Mouse (Mus musculus): ENCODE data around the gene Pde4c.
A peak's percentile ranks its signal among the peaks of the same experiment; 100 is the strongest.

Gene Pde4c

GRCm38 (mm10) chr8:70725792-70726447, 2.4 kb downstream of the Pde4c start:
- peak; percentile 83 for DNase-seq

- DNase-seq, result no peak
Observed at GRCm38 (mm10) chr8:70726721-70727120, 3.2 kb downstream of the Pde4c start.

DNA sequence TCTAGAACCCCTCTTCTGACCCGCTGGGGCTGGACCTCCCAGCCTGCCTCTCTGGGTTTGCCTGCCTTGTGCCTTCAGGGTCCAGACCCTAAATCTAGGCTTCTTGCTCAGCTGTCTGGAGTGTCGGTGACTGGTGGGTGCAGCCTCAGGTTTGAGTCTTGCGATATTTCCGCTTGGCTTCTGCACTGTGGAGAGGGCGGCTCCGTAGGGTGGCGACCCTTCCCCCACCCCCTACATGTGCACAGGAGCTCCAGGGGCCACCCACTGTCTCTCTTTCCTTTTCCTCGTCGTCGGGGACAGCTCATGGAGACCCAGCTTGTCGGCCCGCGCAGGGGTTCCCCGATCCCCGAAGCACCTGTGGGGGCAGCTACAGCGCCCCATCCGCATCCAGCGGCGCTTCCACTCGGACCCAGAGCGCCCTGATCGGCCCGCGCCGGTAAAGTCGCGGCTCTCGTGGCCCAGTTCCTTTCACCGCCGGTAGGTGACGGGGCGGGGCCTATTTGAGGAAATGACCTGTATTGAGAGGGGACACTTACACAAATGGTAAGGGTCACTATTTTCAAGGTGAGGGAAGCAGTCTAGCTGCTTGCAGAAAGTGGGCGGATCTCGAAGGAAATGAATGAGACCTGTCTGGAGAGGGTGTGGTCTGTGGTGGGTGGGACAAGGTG, 6.4 kb downstream of the Pde4c start:
- no peak for DNase-seq

GRCm38 (mm10) chr8:70730956-70731355, 7.4 kb downstream of the Pde4c start:
- DNase-seq, result no peak

GRCm38 (mm10) chr8:70737705-70738104, 14.2 kb downstream of the Pde4c start:
- no peak for DNase-seq

- DNase-seq, result no peak
Observed at GRCm38 (mm10) chr8:70738211-70738610, 14.7 kb downstream of the Pde4c start.

DNA sequence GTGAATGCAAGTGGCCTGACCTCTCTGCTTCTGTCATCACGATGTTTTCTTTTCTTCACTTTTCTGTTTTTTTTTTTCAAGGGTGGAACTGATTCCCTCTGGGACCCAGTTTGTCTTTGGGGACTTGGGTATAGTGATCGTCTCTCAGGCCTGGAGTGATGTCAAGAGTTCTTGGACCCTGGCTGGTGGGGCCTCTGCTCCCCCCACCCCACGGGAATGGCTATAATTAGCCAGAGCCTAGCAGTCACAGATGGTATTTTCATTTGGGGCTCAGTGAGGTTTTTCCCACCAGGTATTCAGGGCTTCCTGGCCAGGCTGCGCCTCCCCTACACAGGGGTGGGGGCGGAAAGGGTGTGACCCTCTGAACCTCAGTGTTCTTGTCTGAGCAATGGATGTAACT, 18.1 kb downstream of the Pde4c start:
- peak; percentile 4 for DNase-seq

GRCm38 (mm10) chr8:70742176-70742575, 18.7 kb downstream of the Pde4c start:
- DNase-seq, result peak; percentile 20

DNA sequence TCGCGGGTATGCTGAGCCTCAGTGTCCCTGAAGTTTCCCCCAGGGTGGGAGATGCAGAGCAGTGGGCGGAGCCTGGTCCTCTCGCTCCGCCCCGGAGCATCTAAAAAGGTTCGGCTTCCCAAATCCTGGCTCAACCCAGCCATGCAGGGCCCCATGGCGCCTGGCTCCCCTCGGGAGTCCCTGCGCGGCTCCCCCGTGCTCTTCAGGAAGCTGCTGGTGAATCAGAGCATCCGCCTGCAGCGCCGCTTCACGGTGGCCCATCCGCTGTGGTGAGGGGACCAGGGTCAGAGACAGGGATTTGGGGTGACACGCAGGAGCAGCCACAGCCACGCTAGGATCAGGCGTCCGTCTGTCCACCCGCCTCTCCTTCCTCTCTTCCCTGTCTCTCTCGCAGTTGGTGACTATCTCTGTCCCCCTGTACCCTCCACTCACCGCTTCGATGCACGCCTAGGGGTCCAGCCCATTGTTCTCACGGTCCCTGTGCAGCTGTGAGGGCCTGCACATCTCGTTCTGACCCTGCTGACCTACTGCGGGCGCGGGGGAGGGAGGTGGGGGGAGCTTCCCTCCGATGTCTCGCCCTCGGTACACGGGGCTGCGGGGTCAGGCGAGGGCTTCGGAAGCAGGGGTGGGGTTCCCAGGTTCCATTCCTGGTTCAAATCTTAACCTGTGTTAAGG, 19.6 kb downstream of the Pde4c start:
- DNase-seq, result peak; percentile 43

DNA sequence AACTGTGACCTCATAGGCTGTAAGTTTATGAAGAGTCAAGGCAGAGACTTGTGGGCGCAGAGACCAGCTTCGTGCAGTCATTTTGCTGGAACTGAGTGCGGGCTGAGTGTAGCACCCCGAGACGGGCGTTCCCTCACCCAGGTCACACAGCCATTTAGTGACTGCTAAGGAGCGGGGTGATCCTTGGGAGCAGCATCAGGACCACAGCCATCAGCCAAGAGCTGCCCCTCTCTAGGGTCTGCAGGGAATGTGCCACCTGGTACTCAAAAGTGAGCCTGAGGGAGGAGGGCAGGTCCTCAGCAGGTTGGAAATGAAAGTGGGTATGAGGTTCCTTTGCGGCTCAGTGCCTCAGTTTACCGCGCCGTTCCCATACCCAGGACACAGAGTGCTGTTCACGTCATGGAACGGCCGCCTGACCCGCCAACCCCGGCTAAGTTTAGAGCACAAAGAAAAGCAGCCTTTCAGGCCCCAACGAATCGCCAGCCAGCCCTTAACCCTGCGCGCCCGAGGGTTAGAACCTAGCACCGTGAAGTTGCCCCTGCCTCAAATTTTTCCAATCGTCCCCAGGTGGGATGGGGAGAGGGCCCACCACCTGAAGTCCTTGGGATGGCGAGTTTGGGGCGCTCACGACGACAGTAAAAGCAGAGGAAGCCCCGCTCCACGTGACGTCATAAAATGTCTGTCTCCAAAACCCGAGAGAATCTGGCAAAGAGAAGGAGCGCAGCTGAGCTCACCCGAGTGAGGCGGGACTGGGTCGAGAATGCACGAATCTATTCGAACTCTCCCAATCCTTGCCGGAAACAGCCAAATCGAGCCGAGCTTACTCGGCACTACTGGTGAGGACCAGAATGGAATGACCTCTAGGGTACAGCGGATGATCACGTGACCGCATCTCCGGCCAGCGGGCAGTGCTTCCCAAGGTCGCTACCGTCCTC, 20.4 kb downstream of the Pde4c start:
- peak; percentile 85 for DNase-seq

- peak; percentile 18 for DNase-seq
Observed at GRCm38 (mm10) chr8:70744806-70745205, 21.3 kb downstream of the Pde4c start.

- DNase-seq, result no peak
Observed at GRCm38 (mm10) chr8:70745691-70746220, 22.2 kb downstream of the Pde4c start.

GRCm38 (mm10) chr8:70746676-70747075, 23.2 kb downstream of the Pde4c start:
- DNase-seq, result no peak

DNA sequence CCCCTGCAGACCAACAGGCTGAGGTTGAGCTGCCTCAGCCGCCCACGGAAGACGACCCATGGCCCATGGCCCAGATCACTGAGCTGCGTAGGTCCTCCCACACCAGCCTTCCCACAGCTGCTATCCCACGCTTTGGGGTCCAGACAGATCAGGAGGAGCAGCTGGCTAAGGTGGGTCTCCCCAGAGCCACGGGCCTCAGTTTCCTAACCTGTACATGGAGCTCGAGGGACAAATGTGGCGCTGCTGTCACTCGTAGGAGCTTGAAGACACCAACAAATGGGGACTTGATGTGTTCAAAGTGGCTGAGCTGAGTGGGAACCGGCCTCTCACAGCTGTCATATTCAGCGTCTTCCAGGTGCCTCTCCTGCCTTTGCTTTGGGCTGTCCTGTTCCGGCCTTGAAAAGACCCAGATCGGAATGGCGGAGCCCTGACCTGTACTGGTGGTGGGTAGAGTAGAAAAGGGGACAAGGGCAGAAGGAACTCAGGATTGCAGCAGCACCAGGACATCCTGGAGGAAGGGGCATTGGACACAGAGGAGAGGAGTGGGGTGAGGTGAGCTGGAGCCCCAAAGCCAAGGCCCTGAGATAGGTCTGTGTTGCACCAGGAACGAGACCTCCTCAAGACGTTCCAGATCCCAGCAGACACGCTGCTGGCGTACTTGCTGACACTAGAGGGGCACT, 23.8 kb downstream of the Pde4c start:
- no peak for DNase-seq

GRCm38 (mm10) chr8:70748246-70749096, 25.0 kb downstream of the Pde4c start:
- no peak for DNase-seq

DNA sequence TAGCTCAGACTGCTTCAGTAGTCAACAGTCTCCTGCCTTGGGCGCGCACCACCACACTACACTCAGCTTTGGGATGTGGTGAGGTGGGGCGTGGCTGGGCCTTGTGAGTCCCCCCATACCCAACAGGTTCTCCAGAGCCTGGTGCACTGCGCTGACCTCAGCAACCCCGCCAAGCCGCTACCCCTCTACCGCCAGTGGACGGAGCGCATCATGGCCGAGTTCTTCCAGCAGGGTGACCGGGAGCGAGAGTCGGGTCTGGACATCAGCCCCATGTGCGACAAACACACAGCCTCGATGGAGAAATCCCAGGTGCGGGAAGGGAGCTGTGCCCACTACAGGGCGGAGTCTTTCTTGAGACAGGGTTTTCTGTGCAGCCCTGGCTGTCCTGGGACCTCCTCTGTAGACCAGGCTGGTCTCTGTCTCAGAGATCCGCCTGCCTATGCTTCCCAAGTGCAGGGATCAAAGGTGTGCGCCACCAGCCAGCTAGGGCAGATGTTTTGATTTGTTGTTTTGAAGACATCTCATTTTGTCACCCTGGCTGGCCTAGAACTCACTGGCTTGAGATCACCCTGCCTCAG, 25.7 kb downstream of the Pde4c start:
- DNase-seq, result no peak

- peak; percentile 9 for DNase-seq
Observed at GRCm38 (mm10) chr8:70750128-70750680, 26.7 kb downstream of the Pde4c start.

- DNase-seq, result peak; percentile 91
Observed at GRCm38 (mm10) chr8:70752000-70752764, 28.7 kb downstream of the Pde4c start.

DNA sequence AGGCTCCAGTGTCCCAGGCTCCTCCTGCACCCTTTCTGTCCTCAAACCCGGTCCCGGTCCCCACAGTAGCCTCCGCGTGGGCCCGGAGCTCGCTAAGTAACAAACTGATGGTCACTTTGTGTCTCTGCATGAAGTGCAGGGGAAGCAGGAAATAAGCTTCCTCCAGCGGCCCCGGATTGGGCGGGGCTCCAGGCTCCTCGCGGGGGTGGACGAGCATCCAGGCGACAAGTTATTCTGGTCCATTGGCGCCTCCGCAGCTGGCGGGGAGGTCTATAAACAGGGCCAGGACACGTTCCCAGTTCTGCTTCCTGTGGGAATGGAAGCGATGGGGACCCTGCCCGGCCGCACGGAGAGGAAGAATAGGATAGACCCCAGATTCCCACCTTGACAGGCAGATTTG, 29.6 kb downstream of the Pde4c start:
- peak; percentile 94 for DNase-seq
